Mouse (Mus musculus): ENCODE data around the gene Syt16. TPM values are rescaled to one million over a fixed set of nuclear protein-coding genes. Genes with fewer than 3 reads are reported as not detected.

Gene Syt16
- total RNA-seq, 2 experiments from 2014 or later: not detected

GRCm38 (mm10) chr12:74212156-74212555, 214.7 kb downstream of the Syt16 start:
- ATAC-seq (replicated peaks; ENCODE audit: poor library complexity): no peak

- ATAC-seq (replicated peaks; ENCODE audit: poor library complexity): no peak
Observed at GRCm38 (mm10) chr12:74216103-74216728, 218.8 kb downstream of the Syt16 start.

- ATAC-seq (replicated peaks; ENCODE audit: poor library complexity): no peak
Observed at GRCm38 (mm10) chr12:74219909-74220308, 222.4 kb downstream of the Syt16 start.

- ATAC-seq (replicated peaks; ENCODE audit: poor library complexity): no peak
Observed at GRCm38 (mm10) chr12:74220651-74221050, 223.2 kb downstream of the Syt16 start.

- no peak for ATAC-seq (replicated peaks; ENCODE audit: poor library complexity)
Observed at GRCm38 (mm10) chr12:74230808-74231207, 233.3 kb downstream of the Syt16 start.

GRCm38 (mm10) chr12:74232845-74233244, 235.4 kb downstream of the Syt16 start:
- ATAC-seq (replicated peaks; ENCODE audit: poor library complexity): no peak

- ATAC-seq (replicated peaks; ENCODE audit: poor library complexity): no peak
Observed at GRCm38 (mm10) chr12:74236191-74236590, 238.7 kb downstream of the Syt16 start.

GRCm38 (mm10) chr12:74238056-74238455, 240.6 kb downstream of the Syt16 start:
- no peak for ATAC-seq (replicated peaks; ENCODE audit: poor library complexity)

- ATAC-seq (replicated peaks; ENCODE audit: poor library complexity): no peak
Observed at GRCm38 (mm10) chr12:74238806-74239205, 241.3 kb downstream of the Syt16 start.

- no peak for ATAC-seq (replicated peaks; ENCODE audit: poor library complexity)
Observed at GRCm38 (mm10) chr12:74264846-74265245, 267.4 kb downstream of the Syt16 start.

- no peak for ATAC-seq (replicated peaks; ENCODE audit: poor library complexity)
Observed at GRCm38 (mm10) chr12:74267049-74267448, 269.6 kb downstream of the Syt16 start.

- no peak for ATAC-seq (replicated peaks; ENCODE audit: poor library complexity)
Observed at GRCm38 (mm10) chr12:74268644-74269285, 271.3 kb downstream of the Syt16 start.

GRCm38 (mm10) chr12:74272545-74272944, 275.1 kb downstream of the Syt16 start:
- no peak for ATAC-seq (replicated peaks; ENCODE audit: poor library complexity)

- no peak for ATAC-seq (replicated peaks; ENCODE audit: poor library complexity)
Observed at GRCm38 (mm10) chr12:74277265-74277664, 279.8 kb downstream of the Syt16 start.

GRCm38 (mm10) chr12:74281403-74281802, 283.9 kb downstream of the Syt16 start:
- no peak for ATAC-seq (replicated peaks; ENCODE audit: poor library complexity)

GRCm38 (mm10) chr12:74282846-74283245, 285.4 kb downstream of the Syt16 start:
- ATAC-seq (replicated peaks; ENCODE audit: poor library complexity): no peak

GRCm38 (mm10) chr12:74284020-74284684, 286.7 kb downstream of the Syt16 start:
- peak; percentile 79 for ATAC-seq (replicated peaks; ENCODE audit: poor library complexity)

GRCm38 (mm10) chr12:74284685-74285054, 287.2 kb downstream of the Syt16 start:
- ATAC-seq (replicated peaks; ENCODE audit: poor library complexity): no peak

- ATAC-seq (replicated peaks; ENCODE audit: poor library complexity): no peak
Observed at GRCm38 (mm10) chr12:74290983-74291382, 293.5 kb downstream of the Syt16 start.

- peak; percentile 57 for ATAC-seq (replicated peaks; ENCODE audit: poor library complexity)
Observed at GRCm38 (mm10) chr12:74293624-74294023, 296.2 kb downstream of the Syt16 start.

- ATAC-seq (replicated peaks; ENCODE audit: poor library complexity): no peak
Observed at GRCm38 (mm10) chr12:74296374-74296773, 298.9 kb downstream of the Syt16 start.

- ATAC-seq (replicated peaks; ENCODE audit: poor library complexity): peak; percentile 48; the same call in 1 of the 2 replicates
Observed at GRCm38 (mm10) chr12:74301559-74301958, 304.1 kb downstream of the Syt16 start.

Measured in megakaryocyte progenitor cell, adult 5-6 weeks (primary cell).